Mouse (Mus musculus) MEL (cell line): Measurements from ENCODE around the gene Syap1. TPM values are rescaled to one million over a fixed set of nuclear protein-coding genes. Genes with fewer than 3 reads are reported as not detected.

ENCODE experiments used
- DNase-seq: peaks from one replicate; pipeline ENCODE4 v3.0.0; 2011; ENCODE audit warnings: low read depth, low spot score
- H3K27ac ChIP-seq: 2 replicates; pipeline ENCODE4 v1.5.1; 2012; ENCODE audit warnings: low read depth, mild to moderate bottlenecking, control low read depth, low read length, moderate library complexity; ENCODE audit not compliant: control insufficient read depth
- H3K27me3 ChIP-seq, 2 experiments: fragments of 150-350 bp in 1 of 2; sonication (generic) in 1 of 2; 2 replicates each; pipeline ENCODE4 v1.6.1; 2012; ENCODE audit warnings: low read length in 2 of 2, mild to moderate bottlenecking in 2 of 2, improper control_type of control experiment in 1 of 2, moderate library complexity in 1 of 2; ENCODE audit not compliant: insufficient read depth in 2 of 2, control insufficient read depth in 1 of 2
- H3K36me3 ChIP-seq, 2 experiments: 2 replicates each; pipeline ENCODE4 v1.6.1; 2012 to 2014; ENCODE audit warnings: low read length in 2 of 2, improper control_type of control experiment in 1 of 2, inconsistent platforms in 1 of 2, mild to moderate bottlenecking in 1 of 2; ENCODE audit not compliant: insufficient read depth in 2 of 2, control insufficient read depth in 1 of 2
- H3K4me1 ChIP-seq, 2 experiments: fragments of 150-350 bp in 1 of 2; sonication (generic) in 1 of 2; 2 replicates each; pipeline ENCODE4 v1.6.1; 2012; ENCODE audit warnings: low read length in 2 of 2, improper control_type of control experiment in 1 of 2, mild to moderate bottlenecking in 1 of 2; ENCODE audit not compliant: insufficient read depth in 2 of 2, control insufficient read depth in 1 of 2
- H3K4me3 ChIP-seq, 2 experiments: fragments of 150-350 bp in 1 of 2; sonication (generic) in 1 of 2; 2 replicates each; pipeline ENCODE4 v1.5.1; 2012; ENCODE audit warnings: low read depth in 2 of 2, low read length in 2 of 2, mild to moderate bottlenecking in 2 of 2, moderate library complexity in 2 of 2, control low read depth in 1 of 2, improper control_type of control experiment in 1 of 2; ENCODE audit not compliant: control insufficient read depth in 1 of 2, insufficient read depth in 1 of 2
- H3K79me2 ChIP-seq: 2 replicates; pipeline ENCODE4 v1.6.1; 2012; ENCODE audit warnings: mild to moderate bottlenecking, low read length, moderate library complexity; ENCODE audit not compliant: control insufficient read depth, poor library complexity, insufficient read depth
- H3K9ac ChIP-seq: 2 replicates; pipeline ENCODE4 v1.6.1; 2012; ENCODE audit warnings: low read depth, mild to moderate bottlenecking, control low read depth, low read length, moderate library complexity; ENCODE audit not compliant: control insufficient read depth, poor library complexity, severe bottlenecking
- H3K9me3 ChIP-seq: fragments of 150-350 bp; sonication (generic); replicated peaks from 2 replicates; pipeline ENCODE4 v1.6.1; 2012; ENCODE audit warnings: mild to moderate bottlenecking, low read length, improper control_type of control experiment, moderate library complexity; ENCODE audit not compliant: insufficient read depth
- BHLHE40 ChIP-seq: IDR thresholded peaks from 2 replicates; pipeline ENCODE4 v1.6.1; 2012; ENCODE audit warnings: low read depth, mild to moderate bottlenecking, inconsistent platforms, low read length, improper control_type of control experiment, borderline replicate concordance
- CHD2 ChIP-seq: IDR thresholded peaks from 2 replicates; pipeline ENCODE4 v1.6.1; 2011; ENCODE audit warnings: low read length, improper control_type of control experiment
- CTCF ChIP-seq, 3 experiments: IDR thresholded peaks in 2 of 3; conservative IDR thresholded peaks in 1 of 3; 2 replicates each; pipeline ENCODE4 v1.5.1; 2011 to 2012; ENCODE audit warnings: low read length in 3 of 3, low read depth in 2 of 3, mild to moderate bottlenecking in 2 of 3, improper control_type of control experiment in 1 of 3, inconsistent platforms in 1 of 3, mixed read lengths in 1 of 3, moderate library complexity in 1 of 3; ENCODE audit not compliant: control insufficient read depth in 1 of 3, insufficient read depth in 1 of 3, poor library complexity in 1 of 3, severe bottlenecking in 1 of 3
- E2F4 ChIP-seq: IDR thresholded peaks from 2 replicates; pipeline ENCODE4 v1.6.1; 2011; ENCODE audit warnings: low read depth, low read length, improper control_type of control experiment, borderline replicate concordance
- ELF1 ChIP-seq: IDR thresholded peaks from 2 replicates; pipeline ENCODE4 v1.6.1; 2014; ENCODE audit warnings: low read depth, mild to moderate bottlenecking, inconsistent platforms, low read length, improper control_type of control experiment, moderate library complexity
- EP300 ChIP-seq, 2 experiments: IDR thresholded peaks; 2 replicates each; pipeline ENCODE4 v1.6.1; 2011; ENCODE audit warnings: improper control_type of control experiment in 2 of 2, low read length in 2 of 2, low read depth in 1 of 2, mild to moderate bottlenecking in 1 of 2
- GABPA ChIP-seq: IDR thresholded peaks from 2 replicates; pipeline ENCODE4 v1.6.1; 2012; ENCODE audit warnings: low read depth, mild to moderate bottlenecking, inconsistent platforms, low read length, improper control_type of control experiment, moderate library complexity
- GATA1 ChIP-seq: IDR thresholded peaks from 2 replicates; pipeline ENCODE4 v1.6.1; 2011; ENCODE audit warnings: low read depth, low read length, improper control_type of control experiment
- JUND ChIP-seq: IDR thresholded peaks from 2 replicates; pipeline ENCODE4 v1.6.1; 2011; ENCODE audit warnings: low read depth, mild to moderate bottlenecking, improper control_type of control experiment, low read length
- KAT2A ChIP-seq: conservative IDR thresholded peaks from 2 replicates; pipeline ENCODE4 v1.6.1; 2012; ENCODE audit warnings: low read depth, low read length, improper control_type of control experiment, inconsistent platforms
- MEF2A ChIP-seq: IDR thresholded peaks from 2 replicates; pipeline ENCODE4 v1.6.1; 2014; ENCODE audit warnings: low read depth, mild to moderate bottlenecking, inconsistent platforms, low read length, improper control_type of control experiment; ENCODE audit not compliant: poor library complexity, insufficient replicate concordance, severe bottlenecking; ENCODE audit errors: extremely low read depth
- MYC ChIP-seq: IDR thresholded peaks from 2 replicates; pipeline ENCODE4 v1.6.1; 2011; ENCODE audit warnings: low read depth, mild to moderate bottlenecking, low read length, improper control_type of control experiment, moderate library complexity
- NELFE ChIP-seq: IDR thresholded peaks from 2 replicates; pipeline ENCODE4 v1.6.1; 2011; ENCODE audit warnings: low read depth, low read length, improper control_type of control experiment
- POLR2A ChIP-seq, 2 experiments: IDR thresholded peaks; 2 replicates each; pipeline ENCODE4 v1.6.1; 2011 to 2012; ENCODE audit warnings: low read length in 2 of 2, mild to moderate bottlenecking in 2 of 2, control low read depth in 1 of 2, improper control_type of control experiment in 1 of 2, low read depth in 1 of 2, moderate library complexity in 1 of 2; ENCODE audit not compliant: control insufficient read depth in 1 of 2, insufficient read depth in 1 of 2, poor library complexity in 1 of 2
- POLR2AphosphoS5 ChIP-seq: IDR thresholded peaks from 2 replicates; pipeline ENCODE4 v1.6.1; 2012; ENCODE audit warnings: low read depth, borderline replicate concordance, mild to moderate bottlenecking, inconsistent platforms, low read length, moderate library complexity, mixed read lengths
- RAD21 ChIP-seq: IDR thresholded peaks from 2 replicates; pipeline ENCODE4 v1.6.1; 2011; ENCODE audit warnings: mild to moderate bottlenecking, low read depth, low read length, improper control_type of control experiment
- SIN3A ChIP-seq: IDR thresholded peaks from 2 replicates; pipeline ENCODE4 v1.6.1; 2012; ENCODE audit warnings: low read length, improper control_type of control experiment, inconsistent platforms
- SMC3 ChIP-seq: IDR thresholded peaks from 2 replicates; pipeline ENCODE4 v1.6.1; 2011; ENCODE audit warnings: low read depth, low read length, improper control_type of control experiment
- TAL1 ChIP-seq: IDR thresholded peaks from 2 replicates; pipeline ENCODE4 v1.6.1; 2012; ENCODE audit warnings: mild to moderate bottlenecking, inconsistent platforms, low read length, moderate library complexity, mixed read lengths
- UBTF ChIP-seq: IDR thresholded peaks from 2 replicates; pipeline ENCODE4 v1.6.1; 2012; ENCODE audit warnings: low read depth, mild to moderate bottlenecking, inconsistent platforms, low read length, improper control_type of control experiment, moderate library complexity, borderline replicate concordance; ENCODE audit not compliant: insufficient read depth
- USF2 ChIP-seq, 2 experiments: IDR thresholded peaks; 2 replicates each; pipeline ENCODE4 v1.6.1; 2011 to 2012; ENCODE audit warnings: improper control_type of control experiment in 2 of 2, low read length in 2 of 2, borderline replicate concordance in 1 of 2, inconsistent platforms in 1 of 2, low read depth in 1 of 2, mild to moderate bottlenecking in 1 of 2; ENCODE audit not compliant: insufficient read depth in 1 of 2
- ZC3H11A ChIP-seq: IDR thresholded peaks from 2 replicates; pipeline ENCODE4 v1.6.1; 2012; ENCODE audit warnings: low read depth, mild to moderate bottlenecking, inconsistent platforms, low read length, improper control_type of control experiment
- ZKSCAN1 ChIP-seq: IDR thresholded peaks from 2 replicates; pipeline ENCODE4 v1.6.1; 2012; ENCODE audit warnings: low read depth, mild to moderate bottlenecking, inconsistent platforms, low read length, improper control_type of control experiment, moderate library complexity
- ZMIZ1 ChIP-seq: IDR thresholded peaks from 2 replicates; pipeline ENCODE4 v1.6.1; 2012; ENCODE audit warnings: low read depth, mild to moderate bottlenecking, inconsistent platforms, low read length, improper control_type of control experiment, moderate library complexity
- ZNF384 ChIP-seq: IDR thresholded peaks from 2 replicates; pipeline ENCODE4 v1.6.1; 2012; ENCODE audit warnings: low read depth, mild to moderate bottlenecking, inconsistent platforms, low read length, improper control_type of control experiment
- polyA plus RNA-seq, 2 experiments: library from polyadenylated mRNA; stranded (reverse) in 1 of 2; unstranded in 1 of 2; fragments of >175 nt in 1 of 2; fragments of >200 nt in 1 of 2; gene quantifications; 2 replicates each; pipeline versions ENCODE4 v1.2.1 to v1.2.4; 2012; ENCODE audit warnings: low replicate concordance in 2 of 2, low read depth in 1 of 2; ENCODE audit not compliant: insufficient read length in 2 of 2, insufficient read depth in 1 of 2, missing spikeins in 1 of 2
- total RNA-seq: library from RNA; depleted of rRNA; stranded (reverse); fragments of 300-350 nt; gene quantifications from 2 replicates; pipeline ENCODE4 v1.2.3, GENCODE M21; 2012

Syap1 gene
- total and polyA plus RNA-seq, 3 experiments: 15.6 to 19.1 TPM; not detected in 1

DNA sequence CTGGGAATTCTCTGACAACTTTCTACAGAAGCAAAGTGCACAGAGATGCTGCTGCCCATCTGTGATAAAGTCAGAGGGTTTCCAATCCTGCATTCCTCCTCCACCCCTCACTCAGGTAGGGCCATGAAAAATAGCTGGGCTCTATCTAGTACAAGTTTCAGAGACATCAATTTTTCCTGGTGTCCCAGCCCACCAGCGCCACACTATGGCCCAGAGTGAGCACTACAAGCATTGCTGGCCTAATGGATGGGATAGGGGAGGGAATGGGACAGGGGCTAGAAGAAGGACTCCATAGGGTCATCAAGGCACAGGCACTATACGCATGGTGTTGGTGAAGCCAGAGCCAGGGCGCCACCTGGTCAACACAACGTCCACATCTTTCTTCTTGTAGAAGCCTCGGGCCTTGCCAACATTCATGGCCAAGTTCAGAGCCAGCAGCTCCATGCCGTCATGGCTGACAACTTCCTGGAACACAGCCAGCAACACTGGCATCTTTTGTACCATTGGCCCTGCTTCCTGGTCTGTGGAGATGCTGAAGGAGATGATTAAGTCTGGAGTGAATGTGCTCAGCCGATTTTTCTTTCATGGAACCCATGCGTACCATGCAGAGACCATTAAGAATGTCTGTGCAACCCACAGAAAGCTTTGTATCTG lies 43.7 kb downstream of the Syap1 start:
- Histone ChIP-seq H3K4me3 (no peak overlapping the region), H3K9me3 (no peaks in the 10 kb centered on the region), H3K27ac (no peak overlapping the region), H3K79me2 (no peaks in the 10 kb centered on the region), H3K27me3 (no peaks in the 10 kb centered on the region), H3K4me1 (no peaks in the 10 kb centered on the region; a peak in 1 of 4 replicates), H3K36me3 (no peaks in the 10 kb centered on the region; a peak in 1 of 4 replicates), H3K9ac (no peak overlapping the region)
- TF ChIP-seq TAL1: no peak
- TF ChIP-seq E2F4: no peak
- TF ChIP-seq EP300 (IDR thresholded peaks at IDR 0.05; ENCODE audit: low read depth in 1 of 2, low read length in 2 of 2): no peak
- TF ChIP-seq ZKSCAN1: no peak
- no peak for TF ChIP-seq KAT2A
- TF ChIP-seq MYC: no peak
- TF ChIP-seq CTCF (IDR thresholded peaks at IDR 0.05 in 2 of 3, conservative IDR thresholded peaks at IDR 0.05 in 1 of 3; ENCODE audit: control insufficient read depth in 1 of 3, insufficient read depth in 1 of 3, low read depth in 2 of 3, low read length in 3 of 3, poor library complexity in 1 of 3, severe bottlenecking in 1 of 3): peak; percentile 51 to 58 (median 57)
- no peak for TF ChIP-seq ZMIZ1
- no peak for TF ChIP-seq POLR2A (IDR thresholded peaks at IDR 0.05; ENCODE audit: control insufficient read depth in 1 of 2, insufficient read depth in 1 of 2, low read depth in 1 of 2, low read length in 2 of 2, poor library complexity in 1 of 2)
- TF ChIP-seq SIN3A: no peak
- TF ChIP-seq POLR2AphosphoS5: no peak
- no peak for TF ChIP-seq BHLHE40
- no peak for TF ChIP-seq UBTF
- TF ChIP-seq JUND: no peak
- TF ChIP-seq ZC3H11A: peak; percentile 35; the same call in 1 of the 2 replicates
- no peak for TF ChIP-seq NELFE
- peak; percentile 58 for TF ChIP-seq RAD21
- no peak for TF ChIP-seq GATA1
- peak; percentile 51 for TF ChIP-seq SMC3
- peak; percentile 19 for DNase-seq

DNA sequence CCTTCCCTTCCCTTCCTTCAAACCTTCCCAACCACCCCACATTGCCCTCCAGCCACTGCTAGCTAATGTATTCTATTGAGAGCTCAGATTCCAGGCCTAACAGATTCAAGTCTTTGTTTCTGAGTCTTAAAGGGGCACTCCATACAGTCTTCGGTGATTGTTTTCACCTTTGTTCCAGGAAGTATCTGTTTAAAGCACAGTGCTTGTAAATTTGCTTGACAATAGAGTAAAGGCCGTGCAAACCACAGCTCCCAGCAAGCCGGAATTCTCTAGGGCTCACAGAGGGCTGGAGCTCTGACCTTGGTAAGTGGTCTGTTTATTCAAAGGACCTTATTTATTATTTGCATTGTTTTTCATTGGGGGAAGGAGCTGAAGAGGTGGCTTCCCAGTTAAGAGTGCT lies 56.1 kb downstream of the Syap1 start:
- no peaks in the 10 kb centered on the region for H3K9me3 ChIP-seq
- no peak for DNase-seq
- H3K4me1 ChIP-seq: peaks cover 6 to 13% of the 10 kb centered on the region in 2 experiments
- H3K27me3 ChIP-seq: no peaks in the 10 kb centered on the region
- no peak overlapping the region for H3K4me3 ChIP-seq
- H3K27ac ChIP-seq: no peak overlapping the region
- peaks cover 15% of the 10 kb centered on the region for H3K79me2 ChIP-seq
- no peak overlapping the region for H3K9ac ChIP-seq
- peaks cover 0 to 20% of the 10 kb centered on the region in 2 experiments; a peak in 2 of 4 replicates for H3K36me3 ChIP-seq
- no peak for TF ChIP-seq ZNF384
- no peak for TF ChIP-seq ELF1
- no peak for TF ChIP-seq GABPA
- TF ChIP-seq SMC3: no peak
- TF ChIP-seq UBTF: no peak
- TF ChIP-seq ZC3H11A: no peak
- no peak for TF ChIP-seq CHD2
- no peak for TF ChIP-seq USF2 (IDR thresholded peaks at IDR 0.05; ENCODE audit: borderline replicate concordance in 1 of 2, insufficient read depth in 1 of 2, low read depth in 1 of 2, low read length in 2 of 2)
- TF ChIP-seq MEF2A: no peak
- no peak for TF ChIP-seq ZMIZ1
- TF ChIP-seq JUND: no peak
